Mouse (Mus musculus): ENCODE results near the gene Sinhcaf.

DNA sequence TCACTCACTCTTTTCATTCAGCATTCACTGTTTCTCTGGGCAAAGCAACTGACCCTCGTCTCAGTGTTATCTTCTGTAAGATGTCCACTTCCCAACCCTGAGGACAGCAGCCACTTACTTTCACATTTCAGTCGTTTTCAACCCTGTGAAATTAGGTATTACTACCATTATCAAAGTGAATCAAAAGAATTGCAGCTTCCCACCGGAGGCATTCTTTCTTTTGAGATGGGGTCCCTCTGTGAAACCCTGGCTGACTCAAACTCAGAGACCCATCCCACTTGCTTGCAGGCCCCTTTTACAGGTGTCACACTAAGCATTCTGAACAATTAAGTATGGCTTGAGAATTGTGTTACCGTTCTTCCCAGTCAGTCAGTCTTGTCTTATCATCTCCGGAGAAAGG lies 4.4 kb downstream of the Sinhcaf start:
- TF ChIP-seq CTCF (IDR thresholded peaks at IDR 0.05; ENCODE audit: low read depth, low read length) (no peak), POLR2A (IDR thresholded peaks at IDR 0.05; ENCODE audit: extremely low read depth, insufficient read depth, low read length) (no peak)
